1 mouse cellular context compared by ENCODE assay signal in genomic region chr7:30678263-30678975, GRCm38 (mm10).
A peak's percentile ranks its signal among the peaks of the same experiment; 100 is the strongest.
TF ChIP-seq lines count a peak whose summit lies in the region.

No protein-coding gene starts in this region.

TF ChIP-seq in MEL, 35 proteins besides CTCF, POLR2A, EP300 and RAD21:
- TF ChIP-seq ELF1 (IDR thresholded peaks at IDR 0.05; ENCODE audit: low read depth, low read length), result no peak
- TF ChIP-seq POLR2AphosphoS2 (IDR thresholded peaks at IDR 0.05; ENCODE audit: low read length), result no peak
- no peak for TF ChIP-seq ZNF384 (IDR thresholded peaks at IDR 0.05; ENCODE audit: low read depth, low read length)
- TF ChIP-seq HCFC1 (IDR thresholded peaks at IDR 0.05; ENCODE audit: low read depth, low read length), result no peak
- peak; percentile 46; the same call in 1 of the 2 replicates for TF ChIP-seq ZC3H11A (IDR thresholded peaks at IDR 0.05; ENCODE audit: low read depth, low read length)
- peak; percentile 58 for TF ChIP-seq SMC3 (IDR thresholded peaks at IDR 0.05; ENCODE audit: low read depth, low read length)
- no peak for TF ChIP-seq UBTF (IDR thresholded peaks at IDR 0.05; ENCODE audit: borderline replicate concordance, insufficient read depth, low read depth, low read length)
- no peak for TF ChIP-seq TBP (IDR thresholded peaks at IDR 0.05; ENCODE audit: low read depth, low read length)
- no peak for TF ChIP-seq CHD1 (IDR thresholded peaks at IDR 0.05; ENCODE audit: low read depth, low read length)
- TF ChIP-seq MYC (IDR thresholded peaks at IDR 0.05; ENCODE audit: low read depth, low read length), result no peak
- no peak for TF ChIP-seq KAT2A (conservative IDR thresholded peaks at IDR 0.05; ENCODE audit: low read depth, low read length)
